Mouse (Mus musculus) ovary, adult 18-20 months (tissue): ENCODE measurements around the gene Camk2b.

Experiments used
- DNase-seq: peaks from one replicate; pipeline ENCODE4 v3.0.0; 2022; ENCODE audit warnings: low spot score, mixed read lengths

The Camk2b gene

DNA sequence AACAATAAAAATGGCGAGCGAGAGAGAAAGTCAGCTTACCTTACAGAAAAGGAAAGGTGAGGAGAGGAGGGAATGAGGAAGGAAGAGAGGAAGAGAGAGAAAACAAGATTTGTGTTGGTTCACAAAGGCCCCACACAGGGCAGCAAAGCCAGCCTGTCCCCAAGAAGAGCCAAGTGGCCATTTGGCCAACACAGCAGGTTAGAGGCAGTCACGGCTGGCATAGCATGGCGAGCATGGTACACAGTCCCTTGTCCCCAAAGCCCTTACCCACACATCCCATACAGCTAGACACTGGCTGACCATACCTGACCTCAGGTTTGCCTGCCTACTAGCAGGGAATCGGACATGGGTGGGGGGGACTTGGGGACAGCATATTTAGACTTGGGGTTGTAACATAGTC, 82.5 kb downstream of the Camk2b start:
- DNase-seq: no peak

DNA sequence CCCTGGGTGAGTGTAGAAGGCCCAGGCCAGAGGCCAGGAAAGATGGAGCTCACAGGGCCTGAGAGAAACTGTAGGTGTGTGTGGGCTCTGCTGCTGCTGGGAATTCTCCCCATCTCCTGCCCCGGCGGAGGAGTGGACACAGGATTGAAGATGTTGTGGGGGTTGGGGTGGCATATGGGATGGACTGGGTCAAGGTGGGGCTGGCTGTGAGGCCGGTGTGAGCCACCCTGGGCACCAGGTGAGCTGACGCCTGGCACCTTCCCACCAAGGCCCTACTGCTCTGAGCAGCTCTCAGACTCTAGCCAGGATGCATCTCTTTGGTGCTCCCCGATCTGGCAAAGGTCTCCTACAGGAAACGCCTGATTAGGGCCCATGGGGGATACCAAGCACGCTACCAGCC, 84.8 kb downstream of the Camk2b start:
- no peak for DNase-seq

DNA sequence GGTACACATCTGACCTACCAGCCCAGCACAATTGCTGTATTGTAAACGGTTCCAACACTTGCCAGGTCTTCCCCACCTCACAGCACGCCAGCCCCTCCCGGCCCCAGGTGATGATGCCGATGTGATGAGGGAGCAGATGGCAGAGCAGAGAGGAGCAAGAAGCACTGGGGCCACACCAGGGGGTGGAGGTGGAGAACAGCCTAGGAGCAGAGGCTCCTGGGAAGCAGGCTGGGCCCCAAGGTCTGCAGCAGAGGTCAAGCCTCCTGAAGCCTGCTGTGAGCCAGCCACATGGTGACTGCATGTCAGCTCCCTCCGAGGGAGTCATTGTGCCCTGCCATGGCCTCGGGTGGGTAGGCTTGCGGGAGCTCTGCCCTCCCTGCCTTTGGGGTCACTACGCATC, 85.6 kb downstream of the Camk2b start:
- no peak for DNase-seq

DNA sequence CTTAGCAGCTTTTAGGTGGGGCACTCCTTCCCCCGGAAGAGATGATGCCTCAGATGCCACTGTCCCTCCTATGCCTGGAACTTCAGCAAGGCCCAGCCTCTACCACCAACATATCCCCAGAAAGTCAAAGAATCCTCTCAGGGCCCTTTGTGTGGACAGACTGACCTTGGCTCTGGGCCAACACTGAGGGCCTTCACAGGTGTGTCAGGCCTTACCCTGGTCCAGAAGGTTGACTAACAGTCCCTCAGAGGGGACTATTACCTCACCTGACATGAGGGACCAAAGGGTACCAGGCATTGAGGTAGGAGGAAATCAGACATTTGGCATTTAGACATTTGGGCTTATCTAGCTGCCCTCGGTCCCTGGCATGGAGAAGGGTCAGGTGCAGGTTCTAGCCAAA, 86.1 kb downstream of the Camk2b start:
- no peak for DNase-seq

DNA sequence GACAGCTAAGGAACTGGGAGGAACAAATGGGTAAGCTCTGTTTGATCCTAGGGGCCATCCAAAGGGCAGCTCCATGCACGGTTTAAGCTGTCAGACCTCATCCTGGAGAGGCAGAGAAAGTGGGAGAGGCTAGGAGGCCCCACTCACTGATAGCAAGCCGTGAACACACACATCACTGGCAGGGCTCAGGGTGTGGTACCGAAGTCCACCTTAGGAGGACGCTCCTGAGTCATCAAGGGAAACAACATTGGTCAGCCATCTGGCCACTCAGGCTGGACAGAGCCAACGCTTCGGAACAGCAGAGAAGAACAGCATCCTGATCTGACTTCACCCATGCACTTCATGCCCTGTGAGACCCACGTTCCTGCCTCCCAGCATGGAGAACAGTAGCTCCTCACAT, 87.1 kb downstream of the Camk2b start:
- no peak for DNase-seq

DNA sequence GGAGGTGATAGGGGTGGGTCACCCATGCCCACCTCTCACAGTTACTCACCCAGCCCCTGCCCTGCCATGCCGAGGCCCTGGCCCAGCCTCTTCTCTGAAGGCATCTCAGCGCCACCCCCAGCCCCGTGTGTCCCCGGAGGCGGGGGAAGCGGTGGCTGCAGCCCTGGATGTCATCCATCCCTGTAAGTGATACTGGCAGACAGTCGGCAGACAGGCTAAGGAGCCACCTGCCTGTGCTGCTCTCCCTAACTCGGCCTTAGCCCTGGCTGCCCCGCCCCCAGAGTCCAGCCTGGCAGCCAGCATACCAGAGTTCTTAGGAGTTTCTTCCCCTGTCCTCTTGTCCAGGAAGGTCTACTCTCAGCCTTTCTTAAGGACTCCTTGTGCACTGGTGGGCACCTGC, 90.1 kb downstream of the Camk2b start:
- no peak for DNase-seq

DNA sequence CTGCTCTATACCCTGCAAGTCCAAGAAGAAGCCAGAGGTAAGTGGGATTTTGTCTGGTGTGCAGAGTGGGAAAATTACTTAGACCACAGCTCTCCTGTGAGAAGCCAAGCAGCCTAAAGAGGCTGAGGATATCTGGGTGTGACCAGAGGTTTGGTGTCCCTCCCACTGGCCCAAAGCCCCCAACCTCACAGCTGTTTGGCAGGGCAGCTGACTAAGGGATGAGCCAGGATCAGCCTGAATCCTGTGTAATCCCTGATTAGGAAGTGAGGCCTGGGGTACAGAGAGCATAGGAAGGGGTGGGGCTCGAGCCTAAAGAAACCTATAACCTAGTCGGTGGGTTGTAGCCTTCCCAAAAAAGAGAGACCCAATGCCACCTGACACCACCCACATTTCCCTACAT, 91.1 kb downstream of the Camk2b start:
- DNase-seq: no peak

DNA sequence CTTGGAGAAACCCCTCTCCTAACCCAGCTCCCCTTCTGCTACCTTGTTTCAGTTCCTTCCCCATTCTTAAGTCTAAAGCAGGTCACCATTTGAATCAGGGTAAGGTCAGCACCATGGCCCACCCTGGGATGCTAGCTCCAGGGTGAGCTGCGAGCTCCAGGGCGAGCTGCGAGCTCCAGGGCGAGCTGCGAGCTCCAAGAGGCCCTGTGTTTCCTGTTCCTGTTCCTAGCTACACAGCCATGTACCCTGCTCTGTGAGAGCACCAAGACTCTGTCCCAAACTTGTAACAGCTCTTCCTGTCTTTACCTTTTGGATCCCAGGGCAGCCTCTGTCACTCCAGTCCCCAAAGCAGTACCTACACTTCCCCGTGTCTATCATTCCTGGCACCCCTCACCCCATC, 92.1 kb downstream of the Camk2b start:
- DNase-seq: no peak

DNA sequence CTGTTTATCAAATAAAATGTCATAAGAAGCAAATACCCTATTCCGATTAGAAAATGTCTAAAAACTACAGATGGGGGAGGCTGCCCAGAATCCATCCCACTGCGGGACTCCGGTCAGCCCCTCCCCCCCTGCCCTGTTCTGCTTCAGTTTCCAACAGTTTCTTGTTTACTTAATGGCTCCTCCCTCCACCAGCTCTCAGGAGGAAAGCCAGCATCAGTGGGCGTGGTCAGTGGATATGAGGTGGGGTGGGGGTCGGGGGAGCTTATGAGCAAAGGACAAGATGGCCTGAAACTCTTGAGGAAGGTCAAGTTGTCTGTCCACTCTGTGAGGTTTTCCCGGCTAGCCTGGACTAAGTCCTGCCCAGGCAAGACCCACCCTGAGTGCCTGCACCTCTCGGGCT, 93.0 kb downstream of the Camk2b start:
- DNase-seq: no peak

DNA sequence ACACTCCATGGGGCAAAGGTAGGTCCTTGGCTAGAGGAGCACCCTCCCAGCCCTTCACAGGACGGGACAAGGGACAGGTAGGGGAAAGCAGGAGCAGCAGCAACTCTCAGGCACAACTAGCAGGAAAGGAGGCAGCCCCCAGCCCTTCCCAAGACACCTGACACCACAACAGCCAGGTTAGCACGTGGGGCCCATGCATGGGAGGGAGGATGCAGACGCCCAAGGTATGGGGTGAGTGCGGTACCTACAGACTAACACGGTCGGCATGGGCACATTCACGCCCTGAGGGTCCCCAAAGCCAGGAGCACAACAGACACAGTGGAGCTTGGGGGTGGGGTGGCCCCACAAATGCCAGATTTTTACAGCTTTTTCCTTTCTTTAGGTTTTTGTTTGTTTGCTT, 95.0 kb downstream of the Camk2b start:
- DNase-seq: no peak

DNA sequence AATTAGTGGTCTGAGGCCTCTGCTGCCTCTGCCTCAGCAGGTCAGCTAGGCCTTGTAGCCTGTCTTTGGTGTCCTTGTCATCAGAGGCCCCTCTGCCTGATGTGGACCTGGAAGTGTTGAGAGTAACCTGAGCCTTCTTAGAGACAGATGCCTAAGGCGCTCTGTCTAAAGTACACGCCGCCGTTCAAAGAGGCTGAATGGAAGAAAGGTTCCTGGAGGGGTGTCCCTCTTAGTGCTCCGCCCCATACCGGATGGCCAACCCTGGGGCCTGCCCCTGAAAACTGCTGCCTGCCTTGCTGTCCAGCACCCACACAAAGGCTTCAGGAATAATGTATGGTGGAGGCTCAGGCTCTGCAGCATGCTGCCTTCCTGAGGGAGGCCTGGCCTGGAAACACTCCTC, 97.9 kb downstream of the Camk2b start:
- DNase-seq: no peak

DNA sequence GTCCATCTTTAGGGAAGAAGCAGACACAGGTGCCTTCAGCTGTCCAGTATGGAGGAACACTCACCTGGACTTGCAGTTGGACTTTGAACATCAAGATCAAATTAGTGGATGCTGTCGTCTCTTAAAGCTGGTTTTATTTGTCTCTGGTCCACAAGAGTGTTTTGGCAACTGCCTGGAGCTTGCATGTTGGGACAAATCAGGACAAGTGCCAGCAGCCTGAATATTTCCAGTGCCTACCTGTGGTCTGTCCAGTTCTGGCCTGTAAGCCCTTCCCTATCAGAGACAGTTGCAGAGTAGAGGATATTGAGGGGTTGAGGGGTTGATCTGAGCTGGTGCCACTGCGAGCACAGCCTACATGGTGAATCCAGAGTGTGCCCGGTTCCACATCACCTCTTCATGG, 99.4 kb downstream of the Camk2b start:
- DNase-seq: no peak

DNA sequence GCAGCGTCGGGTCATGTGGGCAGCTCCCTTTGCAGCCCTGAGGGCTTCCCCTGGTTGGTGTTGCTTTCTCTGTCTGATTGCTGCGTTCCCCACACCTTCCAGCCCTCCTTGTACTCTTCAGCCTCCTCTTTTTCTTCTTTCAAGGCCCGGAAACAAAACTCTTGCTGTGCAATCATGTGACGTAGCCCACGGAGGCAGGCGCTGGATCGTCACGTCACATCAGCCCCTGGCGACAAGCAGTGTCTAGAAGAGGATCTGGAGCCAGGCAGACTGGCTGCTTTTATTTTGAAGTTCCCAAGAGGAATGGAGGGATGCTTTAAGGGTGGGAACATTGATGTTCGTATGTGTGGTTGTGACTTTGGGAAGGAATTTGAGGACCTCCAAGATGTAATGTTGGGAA, 100.3 kb downstream of the Camk2b start:
- DNase-seq: no peak

DNA sequence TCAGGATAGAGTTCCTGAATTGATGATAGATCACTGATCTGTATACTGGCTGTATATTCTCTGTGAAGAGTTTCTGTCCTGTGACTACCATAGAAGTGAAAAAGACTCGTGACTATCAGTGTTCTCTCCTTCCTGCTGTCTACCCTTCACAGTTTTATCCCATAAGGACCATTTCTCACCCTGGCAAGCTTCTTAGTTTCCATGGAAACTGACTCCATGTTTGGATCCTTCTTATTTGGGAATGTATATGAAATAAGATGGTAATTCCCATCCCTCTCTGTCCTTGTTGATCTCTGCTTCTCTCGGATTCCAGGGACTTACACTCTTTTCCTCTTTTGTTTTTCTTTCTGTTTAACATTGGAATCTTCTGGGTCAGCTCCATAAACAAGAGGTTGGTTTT, 106.1 kb downstream of the Camk2b start:
- no peak for DNase-seq

DNA sequence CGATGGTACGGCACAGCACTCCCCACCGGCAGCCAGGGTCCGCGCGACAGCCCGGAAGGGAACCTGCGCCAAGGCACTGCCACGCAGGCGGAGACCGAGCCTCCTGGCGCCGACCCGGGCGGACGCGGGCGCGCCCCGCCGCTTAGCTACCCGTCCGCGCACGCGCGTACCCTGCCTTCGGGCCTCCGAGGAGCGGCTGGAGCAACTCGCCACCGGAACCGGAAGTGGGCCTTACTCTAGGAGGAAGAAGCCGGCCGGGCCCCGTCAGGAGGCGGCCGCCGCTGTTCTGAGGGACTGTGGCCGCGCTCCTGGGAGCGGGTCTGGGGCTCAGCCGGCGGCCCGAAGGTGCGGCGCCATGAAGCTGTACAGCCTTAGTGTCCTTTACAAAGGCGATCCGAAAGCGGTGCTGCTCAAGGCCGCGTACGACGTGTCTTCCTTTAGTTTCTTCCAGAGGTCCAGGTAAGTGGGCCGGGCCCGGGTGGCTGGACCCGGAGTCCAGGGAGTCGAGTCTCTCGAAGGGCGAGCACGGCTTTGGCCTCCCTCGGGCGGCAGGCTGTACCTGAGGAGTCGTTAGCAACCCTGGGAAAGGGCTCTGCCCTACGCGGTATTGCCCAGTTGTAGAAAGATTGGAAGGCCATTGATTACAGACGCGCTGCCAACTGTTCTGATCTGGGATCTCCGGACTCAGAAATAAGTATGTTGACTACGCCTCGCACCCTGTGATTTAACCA, 110.5 kb downstream of the Camk2b start, which contains the start of gene Ykt6:
Gene Ykt6 (plus strand): TSS at position 148 of the 731 bp plus-strand sequence.
- DNase-seq: peak; percentile 94

DNA sequence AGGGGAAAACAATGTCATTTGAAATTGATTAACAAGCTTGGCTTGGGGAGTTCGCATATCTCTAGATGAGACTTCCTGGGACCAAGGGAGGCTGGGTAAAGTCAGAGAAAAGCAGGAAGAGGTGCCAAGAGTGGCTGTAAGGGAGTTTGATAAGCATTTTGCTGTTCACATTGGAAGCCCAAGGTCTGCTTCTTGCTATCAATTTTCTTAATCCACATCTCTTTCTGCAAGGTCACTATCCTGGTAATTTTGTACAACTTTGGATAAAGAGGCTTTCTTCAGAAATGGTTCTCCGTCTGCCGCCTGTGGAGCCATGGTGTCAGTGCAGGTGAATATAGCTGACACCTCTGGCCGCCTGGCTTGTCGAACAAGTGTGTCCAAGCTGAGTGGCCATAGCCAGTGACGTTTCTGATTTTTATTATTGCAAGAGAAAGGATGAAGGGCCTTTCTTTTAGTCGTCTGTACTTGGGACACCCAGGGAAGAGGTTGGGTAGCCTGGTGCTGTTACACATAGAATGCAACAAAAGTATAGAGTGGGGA, 111.1 kb downstream of the Camk2b start:
- DNase-seq: peak; percentile 35

DNA sequence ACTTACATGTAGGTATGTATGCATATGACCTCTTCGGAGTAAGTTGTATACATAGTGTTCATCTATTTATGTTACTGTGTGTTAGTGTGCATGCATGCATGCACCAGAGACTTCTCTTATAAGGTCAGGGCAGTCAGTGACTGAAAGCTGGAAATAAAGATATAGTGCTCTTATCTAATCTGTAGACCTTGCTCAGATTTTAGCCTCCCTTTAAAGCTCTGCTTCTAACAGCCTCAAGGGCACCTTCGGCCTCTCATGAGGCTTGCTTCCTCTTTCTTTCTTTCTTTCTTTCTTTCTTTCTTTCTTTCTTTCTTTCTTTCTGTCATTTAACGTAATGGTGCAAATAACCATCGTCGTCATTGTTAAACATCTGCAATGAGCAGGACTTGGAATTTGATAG, 111.7 kb downstream of the Camk2b start:
- no peak for DNase-seq

DNA sequence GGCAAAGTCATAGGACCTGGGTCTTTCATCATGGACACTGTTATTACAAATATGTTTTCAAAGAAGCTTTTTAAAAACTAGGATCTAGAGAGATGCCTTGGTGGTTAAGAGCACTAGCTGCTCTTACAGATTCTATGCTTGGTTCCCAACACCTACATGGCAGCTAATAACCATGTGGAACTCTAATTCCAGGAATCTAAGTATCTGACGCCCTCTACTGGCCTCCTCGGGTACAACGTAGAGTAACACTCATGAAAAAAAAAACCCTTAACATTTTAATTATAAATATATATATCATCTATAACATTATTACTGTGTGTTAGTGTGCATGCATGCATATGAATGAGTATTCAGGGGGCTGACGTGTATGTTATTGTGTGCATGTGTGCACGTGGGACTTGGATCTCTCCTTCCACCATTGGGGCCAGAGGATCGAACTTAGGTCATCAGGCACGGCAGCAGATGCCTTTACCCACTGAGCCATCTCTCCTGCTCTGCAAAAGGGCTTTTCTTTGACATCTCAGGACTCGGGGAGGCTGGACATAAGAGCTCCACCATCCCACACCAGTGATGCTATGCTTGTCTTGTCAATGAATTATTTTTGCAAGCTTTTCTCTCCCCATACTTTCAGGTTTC, 112.9 kb downstream of the Camk2b start:
- no peak for DNase-seq

DNA sequence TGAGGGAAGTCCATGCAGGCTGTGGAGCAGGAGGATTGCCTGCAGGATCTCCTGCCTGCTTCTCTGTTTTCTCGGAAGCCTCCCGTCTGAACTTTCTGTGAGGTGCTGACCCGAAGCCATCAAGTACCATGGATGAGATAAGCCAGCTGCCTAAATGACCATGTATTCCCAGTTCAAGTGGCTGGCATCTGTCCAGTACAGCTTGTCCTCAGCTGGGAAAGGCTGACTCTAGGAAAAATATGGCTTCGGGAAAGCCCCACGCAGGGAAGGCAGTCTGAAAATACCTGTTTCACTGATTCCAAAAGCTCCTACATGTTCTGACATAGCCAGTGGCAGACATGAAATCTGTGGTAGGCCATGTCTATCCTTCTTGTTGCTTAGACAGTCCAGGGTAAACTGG, 113.7 kb downstream of the Camk2b start:
- peak; percentile 60 for DNase-seq

DNA sequence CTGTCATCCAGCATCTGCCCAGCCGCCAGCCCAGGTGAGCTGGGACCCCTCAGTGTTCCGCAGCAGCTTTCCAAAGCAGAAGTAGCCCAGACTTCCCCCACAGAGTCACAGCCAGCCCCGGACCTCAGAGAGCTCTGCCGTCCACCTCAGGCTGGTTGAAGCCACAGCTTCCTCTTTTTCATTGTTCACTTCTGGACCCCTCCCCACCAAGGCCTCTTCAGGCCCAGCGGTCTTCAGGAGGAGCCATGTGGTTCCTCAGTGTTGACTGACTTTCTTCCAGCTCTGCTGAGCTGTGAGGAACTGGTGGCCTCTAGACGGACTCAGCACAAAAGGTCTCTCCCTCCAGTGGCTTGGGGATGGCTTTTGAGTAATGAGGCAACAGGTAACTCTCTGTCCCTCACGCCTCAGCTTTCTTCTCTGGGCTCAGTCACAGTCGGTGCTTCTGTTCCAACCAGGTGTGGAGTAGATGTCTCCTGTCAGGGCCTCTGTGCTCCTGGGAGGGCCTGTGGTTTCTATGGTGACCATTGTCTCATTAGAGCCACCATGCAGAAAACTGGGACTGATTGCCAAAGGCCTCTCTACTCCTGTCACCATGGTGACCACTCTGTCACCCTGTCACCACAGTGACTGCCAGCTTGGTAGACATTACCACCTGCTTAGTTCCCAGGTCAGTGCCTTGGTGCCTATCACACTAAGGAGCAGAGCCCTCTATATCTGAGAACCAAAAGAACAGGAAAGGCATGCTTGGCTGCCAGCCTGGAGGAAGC, 116.4 kb downstream of the Camk2b start, which contains the start of gene Gck:
Gene Gck (minus strand): TSS at position 496 of the 767 bp plus-strand sequence.
- no peak for DNase-seq

DNA sequence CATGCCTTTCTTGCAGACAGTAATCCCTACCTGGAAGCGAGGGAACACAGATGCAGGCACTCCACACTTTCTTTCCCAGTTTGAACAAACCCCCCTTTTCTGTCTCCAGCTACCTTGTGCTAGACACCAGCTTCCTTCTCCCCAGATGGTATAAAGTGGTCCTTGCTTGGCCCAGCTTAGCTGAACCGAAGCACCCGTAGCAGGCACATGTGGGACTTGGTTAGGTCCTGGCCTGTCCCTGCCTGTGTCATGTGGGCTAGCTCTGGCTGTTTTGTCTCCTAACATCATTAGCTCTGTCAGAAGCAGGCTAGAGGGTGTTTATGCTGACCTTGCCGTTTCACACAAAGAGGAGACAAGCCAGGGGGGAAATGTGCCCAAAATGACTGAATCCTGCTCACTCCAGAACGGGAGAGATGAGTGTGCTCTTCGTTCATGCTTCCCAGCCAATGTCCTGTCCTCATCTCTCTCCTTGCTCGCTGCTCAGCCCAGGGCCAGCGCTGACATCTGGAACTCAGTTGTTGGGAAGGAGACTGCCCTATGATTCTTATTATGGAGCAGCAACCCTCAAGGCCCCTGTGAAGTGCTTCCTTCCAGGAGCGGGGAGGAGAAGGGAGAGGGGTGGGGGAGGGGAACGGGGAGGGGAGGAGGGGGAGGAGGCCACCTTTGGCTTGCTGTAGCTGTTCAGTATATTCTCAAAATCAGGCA, 117.5 kb downstream of the Camk2b start:
- no peak for DNase-seq

DNA sequence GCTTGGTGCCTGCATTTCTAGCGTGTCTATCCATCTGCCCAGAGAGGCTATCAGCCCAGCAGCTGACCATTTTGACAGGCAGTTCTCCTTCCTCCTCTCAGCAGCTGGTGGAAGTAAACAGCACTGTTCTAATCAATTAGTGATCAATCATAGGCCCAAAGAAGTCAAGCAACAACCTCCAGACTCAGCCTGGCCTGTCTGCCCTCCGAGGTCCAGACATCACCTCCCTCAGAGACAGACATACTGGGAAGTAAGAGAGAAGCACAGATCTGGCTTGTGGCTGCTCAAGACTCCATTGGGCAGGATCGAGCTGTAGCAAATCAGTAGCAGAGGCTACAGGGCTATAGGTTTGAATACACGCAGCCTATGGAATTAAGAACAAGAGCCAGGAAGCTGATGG, 118.4 kb downstream of the Camk2b start:
- DNase-seq: no peak
